Mouse (Mus musculus) midbrain, embryonic 10.5 days (tissue): ENCODE results near the gene Olfr548-ps1. TPM values are rescaled to one million over a fixed set of nuclear protein-coding genes. Genes with fewer than 3 reads are reported as not detected.

Experiments used
- polyA plus RNA-seq: library from polyadenylated mRNA; unstranded; fragments of >200 nt; fragmentation: Nextera tagmentation; extraction: Ambion mirVana; gene quantifications from 2 replicates; pipeline ENCODE4 v1.2.1, GENCODE M21; 2016

The Olfr548-ps1 gene
- polyA plus RNA-seq, 1 experiment from 2014 or later = not detected

Other genes with a start within 250 kb of the Olfr548-ps1 start
- 274 TPM in 2 replicates for gene Rrm1, start 99.2 kb upstream of the Olfr548-ps1 start, polyA plus RNA-seq
- gene Olfr543, start 59.2 kb upstream of the Olfr548-ps1 start, polyA plus RNA-seq = 0.35 TPM in 2 replicates
- gene Olfr544, start 52.6 kb upstream of the Olfr548-ps1 start, polyA plus RNA-seq = 0.11 and 0.17 TPM in 2 replicates
- 0.05 and 0.11 TPM in 2 replicates for gene Olfr545, start 41.3 kb upstream of the Olfr548-ps1 start, polyA plus RNA-seq
- not detected in 2 replicates for gene Olfr547, start 6.1 kb upstream of the Olfr548-ps1 start, polyA plus RNA-seq
- not detected in 2 replicates for gene Olfr549, start 9.0 kb downstream of the Olfr548-ps1 start, polyA plus RNA-seq
- gene Trim21, start 24.6 kb downstream of the Olfr548-ps1 start, polyA plus RNA-seq = 0.15 and 0.52 TPM in 2 replicates
- gene Olfr550, start 30.5 kb downstream of the Olfr548-ps1 start, polyA plus RNA-seq = not detected in 2 replicates
- not detected in 2 replicates for gene Olfr551, start 51.0 kb downstream of the Olfr548-ps1 start, polyA plus RNA-seq
- not detected in 2 replicates for gene Olfr552, start 56.9 kb downstream of the Olfr548-ps1 start, polyA plus RNA-seq
- gene Olfr553, start 77.3 kb downstream of the Olfr548-ps1 start, polyA plus RNA-seq = not detected in 2 replicates
- gene Olfr554, start 97.5 kb downstream of the Olfr548-ps1 start, polyA plus RNA-seq = not detected in 2 replicates
- not detected in 2 replicates for gene Olfr555, start 117.9 kb downstream of the Olfr548-ps1 start, polyA plus RNA-seq
- gene Olfr556, start 124.0 kb downstream of the Olfr548-ps1 start, polyA plus RNA-seq = not detected in 2 replicates
- 10.1 and 11.8 TPM in 2 replicates for gene Trim68, start 146.4 kb downstream of the Olfr548-ps1 start, polyA plus RNA-seq
- not detected in 2 replicates for gene Olfr557, start 155.0 kb downstream of the Olfr548-ps1 start, polyA plus RNA-seq
- 0.04 TPM in 1 of 2 replicates, not detected in the other for gene Olfr558, start 161.3 kb downstream of the Olfr548-ps1 start, polyA plus RNA-seq
- not detected in 2 replicates for gene Olfr33, start 178.2 kb downstream of the Olfr548-ps1 start, polyA plus RNA-seq
- gene Olfr559, start 186.6 kb downstream of the Olfr548-ps1 start, polyA plus RNA-seq = not detected in 2 replicates
- gene Olfr560, start 218.5 kb downstream of the Olfr548-ps1 start, polyA plus RNA-seq = not detected in 2 replicates
- not detected in 2 replicates for gene Olfr78, start 218.6 kb downstream of the Olfr548-ps1 start, polyA plus RNA-seq
- gene Olfr561, start 230.3 kb downstream of the Olfr548-ps1 start, polyA plus RNA-seq = not detected in 2 replicates